Mouse (Mus musculus): Measurements from ENCODE around the gene Dnttip2.

DNA sequence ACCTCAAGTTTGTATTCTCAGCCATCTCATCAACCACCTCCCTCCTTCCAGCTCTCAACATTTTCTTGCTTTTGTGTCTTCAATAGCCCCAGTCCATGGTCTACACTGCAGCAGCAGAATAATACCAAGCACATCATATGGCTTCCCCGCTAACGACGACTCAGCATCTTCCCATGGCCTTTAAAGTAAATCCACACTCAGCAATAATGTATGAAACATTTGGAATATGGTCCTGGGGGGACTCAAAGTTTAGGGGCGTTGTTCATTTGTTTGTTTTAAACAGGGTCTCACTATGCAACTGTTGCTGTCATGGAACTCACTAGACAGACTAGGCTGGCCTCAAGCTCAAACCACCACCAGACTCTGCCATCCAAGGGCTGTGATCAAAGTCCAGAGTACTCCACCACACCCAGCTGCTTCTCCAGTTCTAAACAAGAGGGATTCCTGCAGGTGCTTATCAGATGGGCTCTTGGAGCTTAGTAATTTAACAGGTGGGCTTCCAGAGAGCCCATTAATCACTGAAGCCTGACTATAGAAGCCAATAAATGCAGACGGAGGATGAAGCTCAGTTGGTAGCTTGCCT, 14.5 kb downstream of the Dnttip2 start:
- TF ChIP-seq FOSL1 (IDR thresholded peaks at IDR 0.05; ENCODE audit: insufficient read depth, low read length, poor library complexity, severe bottlenecking) (no peak), CTCF (IDR thresholded peaks at IDR 0.05; ENCODE audit: control insufficient read depth, insufficient read depth, insufficient read length) (no peak)
